Mouse (Mus musculus) layer of hippocampus, adult 2 months (tissue): ENCODE results near the gene Rps27a. TPM values are rescaled to one million over a fixed set of nuclear protein-coding genes. Genes with fewer than 3 reads are reported as not detected.
A peak's percentile ranks its signal among the peaks of the same experiment; 100 is the strongest.
"Not testable (repeated sequence)": the region's sequence is repeated elsewhere in the genome, so short reads cannot be mapped to it uniquely, and the experiment has no call there.

Source experiments
- DNase-seq, 2 experiments: peaks; one replicate each; pipeline ENCODE4 v3.0.0; 2022; ENCODE audit warnings: low spot score in 2 of 2
- H3K27ac ChIP-seq: fragments of 200-600 bp; 2 replicates; pipeline ENCODE4 v1.8.1; 2022
- H3K4me3 ChIP-seq: fragments of 200-600 bp; 2 replicates; pipeline ENCODE4 v1.8.1; 2022; ENCODE audit warnings: mild to moderate bottlenecking
- CTCF ChIP-seq: fragments of 200-600 bp; conservative IDR thresholded peaks from 2 replicates; pipeline ENCODE4 v1.8.1; 2022; ENCODE audit warnings: antibody characterized with exemption, mild to moderate bottlenecking, moderate library complexity
- total RNA-seq, 2 experiments: library from RNA; stranded (reverse); gene quantifications; 2 replicates each; pipeline ENCODE4 v1.2.3; 2021

The Rps27a gene
- total RNA-seq, 2 experiments from 2014 or later, result 459 to 490 TPM

- no peak for DNase-seq
- TF ChIP-seq CTCF, result no peak
Measured at GRCm38 (mm10) chr11:29546762-29547161, 1.1 kb downstream of the Rps27a start.

GRCm38 (mm10) chr11:29546297-29546696, 1.6 kb downstream of the Rps27a start:
- not testable (repeated sequence) for H3K27ac ChIP-seq, H3K4me3 ChIP-seq, DNase-seq

More at GRCm38 (mm10) chr11:29546762-29547161, 1.1 kb downstream of the Rps27a start:
- Histone ChIP-seq H3K4me3 (peak overlapping the region; percentile 84), H3K27ac (peak overlapping the region; percentile 98)

- H3K27ac ChIP-seq, H3K4me3 ChIP-seq, DNase-seq: not testable (repeated sequence)
Measured at GRCm38 (mm10) chr11:29545150-29545752, 2.7 kb downstream of the Rps27a start.

DNA sequence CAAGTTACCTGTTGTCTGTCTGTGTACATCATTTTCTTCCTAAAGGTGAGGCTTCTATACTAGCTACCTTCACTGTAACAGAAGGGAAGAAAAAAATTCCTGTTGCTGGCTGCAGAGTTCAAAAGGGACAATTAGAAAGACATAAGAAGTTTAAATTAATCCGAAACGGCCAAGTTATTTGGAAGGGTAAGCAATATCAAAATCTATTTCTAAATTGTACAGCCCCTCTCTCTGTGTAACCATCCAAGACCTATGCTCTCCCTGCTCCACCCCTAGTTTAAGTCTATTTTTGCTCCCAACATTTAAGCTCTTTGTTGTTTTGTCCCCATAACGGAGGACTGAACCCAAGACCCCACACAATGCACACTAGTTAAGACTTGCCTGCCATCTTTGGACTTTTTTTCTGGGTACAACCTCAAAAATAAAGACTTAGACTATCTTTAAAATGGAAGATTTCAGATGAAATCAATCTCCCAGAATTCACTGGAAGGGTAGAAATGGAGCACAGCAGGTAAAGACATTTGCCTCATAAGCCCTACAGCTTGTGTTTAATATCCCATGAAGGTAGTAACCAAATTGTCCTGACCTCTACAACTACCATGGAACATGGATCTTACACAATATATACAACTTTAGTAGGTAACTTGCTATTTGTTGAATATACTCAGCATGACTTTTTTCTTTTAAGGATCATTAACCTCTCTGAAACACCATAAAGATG, 3.5 kb downstream of the Rps27a start:
- no peak overlapping the region for H3K27ac ChIP-seq
- no peak for DNase-seq
- no peak overlapping the region for H3K4me3 ChIP-seq
- no peak for TF ChIP-seq CTCF

GRCm38 (mm10) chr11:29538201-29538600, 9.7 kb downstream of the Rps27a start:
- Histone ChIP-seq H3K27ac (no peak overlapping the region), H3K4me3 (no peak overlapping the region)
- DNase-seq, result no peak
- TF ChIP-seq CTCF, result no peak

GRCm38 (mm10) chr11:29525988-29526794, 21.7 kb downstream of the Rps27a start, which contains the start of gene Mtif2:
Gene Mtif2 (plus strand): TSS chr11:29526408.
- Histone ChIP-seq H3K4me3 (peak within 1 kb of the TSS; percentile 99), H3K27ac (peak within 1 kb of the TSS; percentile 96)
- TF ChIP-seq CTCF, result peak; percentile 41
- DNase-seq, result peak; percentile 77 to 79

DNA sequence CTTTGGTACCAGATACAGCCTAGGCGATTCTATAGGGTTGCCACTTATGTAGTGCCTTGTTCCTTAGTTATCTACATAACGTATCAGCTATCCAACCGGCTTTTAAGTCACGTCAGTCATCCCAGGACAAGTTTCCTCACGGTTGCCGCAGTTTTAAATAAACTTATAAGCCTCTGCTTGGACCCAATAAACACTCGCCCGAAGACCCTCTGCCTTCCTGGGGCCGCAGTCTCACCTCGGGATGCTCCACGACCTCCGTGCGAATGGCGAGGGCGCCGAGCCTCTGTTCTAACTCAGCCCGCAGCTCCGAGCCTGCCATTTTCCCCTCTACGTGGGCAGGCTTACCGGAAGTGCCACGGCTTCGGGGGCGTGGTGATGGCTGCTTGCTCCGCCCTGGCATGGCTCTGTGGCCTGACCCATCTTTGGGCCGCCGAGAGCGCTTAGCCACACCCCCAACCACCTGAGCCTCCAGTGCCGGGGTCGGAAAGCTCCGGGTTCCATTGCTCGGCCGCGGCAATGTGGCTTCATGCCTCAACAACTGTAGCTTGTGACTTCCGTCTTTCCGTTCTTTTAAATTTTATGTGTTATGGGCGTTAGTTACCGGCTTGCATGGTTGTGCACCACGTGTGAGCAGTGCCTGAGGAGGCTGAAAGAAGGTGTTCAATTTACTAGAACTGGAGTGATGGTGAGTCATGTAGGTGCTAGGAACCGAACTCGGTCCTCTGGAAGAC, 33.1 kb downstream of the Rps27a start, which contains the start of gene Prorsd1:
TSS of gene Prorsd1 (minus strand) at position 352 of the 731 bp plus-strand sequence.
- TF ChIP-seq CTCF, result no peak
- peak within 1 kb of the TSS; percentile 72 for H3K27ac ChIP-seq
- peak; percentile 74 to 76 for DNase-seq
- peak within 1 kb of the TSS; percentile 65 for H3K4me3 ChIP-seq

GRCm38 (mm10) chr11:29514325-29514681, 33.6 kb downstream of the Rps27a start:
- TF ChIP-seq CTCF, result no peak
- H3K4me3 ChIP-seq, result peak overlapping the region; percentile 65
- DNase-seq, result no peak
- peak overlapping the region; percentile 72; the same call in 1 of the 2 replicates for H3K27ac ChIP-seq

DNA sequence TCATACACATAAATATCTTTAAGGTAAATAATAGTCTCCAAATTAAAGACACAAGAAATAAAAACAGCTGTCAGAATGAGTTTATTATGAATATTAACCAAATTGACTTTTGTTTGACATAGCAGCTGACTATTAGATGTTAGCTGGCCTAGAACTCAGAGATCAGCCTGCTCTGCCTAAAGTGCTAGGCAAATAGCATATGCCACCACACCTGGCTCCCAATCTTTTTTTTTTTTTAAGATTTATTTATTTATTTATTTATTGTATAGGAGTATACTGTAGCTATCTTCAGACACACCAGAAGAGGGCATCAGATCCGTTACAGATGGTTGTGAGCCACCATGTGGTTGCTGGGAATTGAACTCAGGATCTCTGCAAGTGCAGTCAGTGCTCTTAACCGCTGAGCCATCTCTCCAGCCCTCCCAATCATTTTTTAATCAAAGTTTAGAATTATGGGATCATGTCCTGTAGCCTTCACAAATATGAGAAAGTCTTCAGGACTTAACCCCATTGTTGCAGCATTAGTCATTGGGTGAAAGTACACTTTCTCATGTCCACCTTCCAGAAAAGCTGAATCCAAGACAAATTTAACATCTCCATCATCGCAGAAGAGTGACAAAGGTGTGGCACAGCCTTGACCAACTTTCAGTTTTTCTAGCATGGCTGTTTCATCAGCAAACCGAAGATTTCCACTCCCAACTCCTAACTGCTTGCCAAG, 34.9 kb downstream of the Rps27a start:
- Histone ChIP-seq H3K27ac (no peak overlapping the region), H3K4me3 (no peak overlapping the region)
- TF ChIP-seq CTCF, result peak; percentile 52
- DNase-seq, result no peak

DNA sequence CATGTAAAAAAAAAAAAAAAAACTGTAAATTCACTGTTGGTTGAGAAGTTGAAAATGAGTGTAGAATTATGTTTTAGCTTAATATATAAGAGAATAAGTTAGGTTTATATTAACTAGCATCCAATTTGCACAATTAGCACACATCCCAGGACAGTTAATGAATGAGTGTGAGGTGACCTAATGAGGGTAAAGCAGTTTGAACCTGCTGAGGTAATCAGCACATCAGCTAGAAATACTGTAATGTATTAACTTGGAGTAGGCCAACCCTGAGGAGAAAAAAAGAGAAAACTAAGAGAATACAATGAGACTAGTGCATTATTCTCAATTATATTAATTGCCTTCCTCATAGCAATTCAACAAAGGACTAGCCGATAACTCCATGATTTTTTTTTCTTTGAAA, 38.5 kb downstream of the Rps27a start:
- DNase-seq, result no peak
- Histone ChIP-seq H3K27ac (no peak overlapping the region), H3K4me3 (no peak overlapping the region)
- no peak for TF ChIP-seq CTCF

- Histone ChIP-seq H3K4me3 (no peak overlapping the region), H3K27ac (no peak overlapping the region)
- no peak for TF ChIP-seq CTCF
- no peak for DNase-seq
Measured at GRCm38 (mm10) chr11:29504899-29505625, 42.8 kb downstream of the Rps27a start.
